ENCODE assay signal across 8 mouse cellular contexts in genomic region chr4:62519849-62520233, GRCm38 (mm10). TPM values are rescaled to one million over a fixed set of nuclear protein-coding genes. Genes with fewer than 3 reads are reported as not detected.
DNase-seq lines count a peak whose midpoint lies in the region; ATAC-seq and TF ChIP-seq lines count a peak whose summit lies in the region.

TSS of gene Alad (minus strand) at chr4:62519918.

- peak within 1 kb of the TSS; percentile 77 for H3K4me3 ChIP-seq in G1E (ENCODE audit: low read depth, low read length)
- H3K4me3 ChIP-seq in forebrain, embryonic 14.5 days (ENCODE audit: low read depth, low read length) = peak within 1 kb of the TSS; percentile 67
- peak within 1 kb of the TSS; percentile 69 for H3K4me3 ChIP-seq in lung, adult 2 months (replicated peaks; ENCODE audit: extremely low read depth, low read depth, low read length)
- H3K4me3 ChIP-seq in neural tube, embryonic 15.5 days (replicated peaks) = peak within 1 kb of the TSS; percentile 83

- no peaks in the 10 kb centered on the region for H3K9me3 ChIP-seq in G1E (replicated peaks)
- H3K9me3 ChIP-seq in forebrain, embryonic 14.5 days (replicated peaks; ENCODE audit: control insufficient read depth, low read length) = no peaks in the 10 kb centered on the region
- no peaks in the 10 kb centered on the region for H3K9me3 ChIP-seq in neural tube, embryonic 15.5 days (replicated peaks)

- H3K27ac ChIP-seq in forebrain, embryonic 14.5 days (ENCODE audit: low read depth, low read length) = peak within 1 kb of the TSS; percentile 72
- peak within 1 kb of the TSS; percentile 85 for H3K27ac ChIP-seq in neural tube, embryonic 15.5 days (replicated peaks)

- peak; percentile 90 for DNase-seq in G1E (ENCODE audit: low spot score)
- DNase-seq in cerebellum, adult 11 months = peak; percentile 83
- DNase-seq in forebrain, embryonic 14.5 days (ENCODE audit: low spot score) = peak; percentile 87
- peak; percentile 92 to 93 for DNase-seq in heart, postnatal 10 days
- DNase-seq in large intestine, adult 2 months (ENCODE audit: low read depth, low spot score) = no peak
- peak; percentile 86 for DNase-seq in lung, adult 2 months
- DNase-seq in testis, postnatal 10 days (ENCODE audit: low spot score) = peak; percentile 94

- under 1% methylated on average over 30 of the region's 37 CpGs for WGBS in forebrain, embryonic 14.5 days
- under 1% methylated on average over 37 of the region's 37 CpGs for WGBS in large intestine, adult 2 months
- under 1% methylated on average over 37 of the region's 37 CpGs for WGBS in lung, adult 2 months
- WGBS in neural tube, embryonic 15.5 days = under 1% methylated on average over 37 of the region's 37 CpGs

- intact Hi-C loops in heart, postnatal 10 days (cut with DNase I) = loop anchor here (5.0 kb wide), 1 partner anchor 158 kb away; the partner anchor contains the start of genes Fkbp15 and Slc31a1

- H3K4me2 ChIP-seq in forebrain, embryonic 14.5 days (ENCODE audit: low read length) = peak within 1 kb of the TSS; percentile 70
- peak within 1 kb of the TSS; percentile 68 for H3K4me2 ChIP-seq in neural tube, embryonic 15.5 days

- H3K9ac ChIP-seq in forebrain, embryonic 14.5 days (ENCODE audit: low read length) = peak within 1 kb of the TSS; percentile 78
- peak within 1 kb of the TSS; percentile 82 for H3K9ac ChIP-seq in neural tube, embryonic 15.5 days (replicated peaks)

- no peaks in the 10 kb centered on the region for H3K27me3 ChIP-seq in G1E (ENCODE audit: insufficient read depth, low read length)
- H3K27me3 ChIP-seq in forebrain, embryonic 14.5 days (replicated peaks; ENCODE audit: control insufficient read depth, insufficient read depth, low read length) = no peaks in the 10 kb centered on the region
- H3K27me3 ChIP-seq in neural tube, embryonic 15.5 days (replicated peaks) = no peaks in the 10 kb centered on the region

- H3K4me1 ChIP-seq in G1E (ENCODE audit: insufficient read depth, low read depth, low read length) = peaks cover 83% of the 10 kb centered on the region
- peaks cover 16% of the 10 kb centered on the region for H3K4me1 ChIP-seq in forebrain, embryonic 14.5 days (ENCODE audit: control insufficient read depth, insufficient read depth, low read length)
- H3K4me1 ChIP-seq in lung, adult 2 months (ENCODE audit: control insufficient read depth, insufficient read depth, low read length) = peaks cover 9% of the 10 kb centered on the region; the same call in 1 of the 2 replicates
- H3K4me1 ChIP-seq in neural tube, embryonic 15.5 days = peaks cover 41% of the 10 kb centered on the region

- TF ChIP-seq POLR2A in lung, adult 2 months (IDR thresholded peaks at IDR 0.05; ENCODE audit: borderline replicate concordance, extremely low read depth, low read depth, low read length) = peak; percentile 52; the same call in 1 of the 2 replicates

- TF ChIP-seq CTCF in G1E (IDR thresholded peaks at IDR 0.05; ENCODE audit: low read depth, low read length) = no peak
- no peak for TF ChIP-seq CTCF in lung, adult 2 months (IDR thresholded peaks at IDR 0.05; ENCODE audit: insufficient read depth, low read length)

- H3K36me3 ChIP-seq in G1E (replicated peaks) = peaks cover 47% of the 10 kb centered on the region
- H3K36me3 ChIP-seq in forebrain, embryonic 14.5 days (ENCODE audit: control insufficient read depth, insufficient read depth, low read length) = peaks cover 10% of the 10 kb centered on the region
- H3K36me3 ChIP-seq in neural tube, embryonic 15.5 days = no peaks in the 10 kb centered on the region

- ATAC-seq in G1E (ENCODE audit: extremely low read depth, insufficient number of reproducible peaks, low FRiP score, poor library complexity, severe bottlenecking) = peak; percentile 10
- peak; percentile 91 for ATAC-seq in forebrain, embryonic 14.5 days
- ATAC-seq in neural tube, embryonic 15.5 days (ENCODE audit: low FRiP score) = peak; percentile 80

RNA-seq across cellular contexts. Expression of gene Alad, which starts in this region (rescaled TPM):
- total RNA-seq in G1E (2014; fragmentation: Nextera tagmentation) = 81.6 and 123 TPM in 2 replicates
- total RNA-seq in G1E (2017) = 49.4 and 53.1 TPM in 2 replicates
- polyA plus RNA-seq in G1E (2012) = 196 and 200 TPM in 2 replicates
- polyA plus RNA-seq in forebrain, embryonic 14.5 days (2014; fragmentation: Nextera tagmentation; extraction: Ambion mirVana) = 73.8 and 80.9 TPM in 2 replicates
- total RNA-seq in heart, postnatal 10 days (2021) = 10 to 100 TPM; 61.1 to 65.2 TPM
- polyA plus RNA-seq in large intestine, adult 2 months (2012; rRNA removed) = 135 and 144 TPM in 2 replicates
- 139 and 141 TPM in 2 replicates for polyA plus RNA-seq in lung, adult 2 months (2012; rRNA removed)
- polyA plus RNA-seq in neural tube, embryonic 15.5 days (2015; fragmentation: Nextera tagmentation; extraction: Ambion mirVana) = 69.2 and 74.9 TPM in 2 replicates

Comparison
In these comparisons a context has a peak if more than half of its experiments do, and no peak if none do; other contexts are left out.
1. ATAC-seq: peak in every context shown above with its lines; median percentile 91 in forebrain, embryonic 14.5 days; 80 in neural tube, embryonic 15.5 days; 10 in G1E.